Mouse (Mus musculus): Measurements from ENCODE around the gene Clic4. TPM values are rescaled to one million over a fixed set of nuclear protein-coding genes. Genes with fewer than 3 reads are reported as not detected.

The Clic4 gene
- 110 and 120 TPM in 2 replicates for polyA plus RNA-seq (2015; fragmentation: Nextera tagmentation; extraction: Ambion mirVana)

- H3K27ac ChIP-seq (replicated peaks), result peak within 1 kb of the TSS; percentile 96
- H3K4me3 ChIP-seq (replicated peaks), result peak within 1 kb of the TSS; percentile 97
- peak within 1 kb of the TSS; percentile 93 for H3K4me2 ChIP-seq
- H3K9me3 ChIP-seq (replicated peaks), result no peaks in the 10 kb centered on the region
- no peaks in the 10 kb centered on the region for H3K27me3 ChIP-seq
- WGBS (ENCODE audit: insufficient replicate concordance), result under 1% methylated on average over 58 of the region's 64 CpGs
- H3K36me3 ChIP-seq (replicated peaks), result peaks cover 27% of the 10 kb centered on the region
- ATAC-seq (ENCODE audit: insufficient read depth), result peak; percentile 94
- H3K4me1 ChIP-seq (replicated peaks), result peaks cover 75% of the 10 kb centered on the region
- H3K9ac ChIP-seq, result peak within 1 kb of the TSS; percentile 95
These were observed at the start of gene Clic4 for GRCm38 (mm10) chr4:135272640-135273306. Clic4 (minus strand) TSS chr4:135272814.

- Histone ChIP-seq H3K4me2 (no peak overlapping the region), H3K4me1 (replicated peaks) (peaks cover 30% of the 10 kb centered on the region), H3K9me3 (replicated peaks) (no peaks in the 10 kb centered on the region), H3K27me3 (no peaks in the 10 kb centered on the region), H3K4me3 (replicated peaks) (no peak overlapping the region), H3K9ac (no peak overlapping the region), H3K27ac (replicated peaks) (no peak overlapping the region; the same call in 1 of the 2 replicates), H3K36me3 (replicated peaks) (peaks cover 85% of the 10 kb centered on the region)
- ATAC-seq (ENCODE audit: insufficient read depth), result 0 out of 2 replicates have a peak, but pooled peaks have one; percentile 17
- 24% methylated on average over 2 of the region's 2 CpGs for WGBS (ENCODE audit: insufficient replicate concordance)
These were observed 45.4 kb upstream of the Clic4 start for GRCm38 (mm10) chr4:135317966-135318365.

GRCm38 (mm10) chr4:135317539-135317938, 44.9 kb upstream of the Clic4 start:
- Histone ChIP-seq H3K4me3 (replicated peaks) (no peak overlapping the region), H3K4me1 (replicated peaks) (peaks cover 34% of the 10 kb centered on the region), H3K4me2 (no peak overlapping the region), H3K36me3 (replicated peaks) (peaks cover 81% of the 10 kb centered on the region), H3K27ac (replicated peaks) (no peak overlapping the region; the same call in 1 of the 2 replicates), H3K27me3 (no peaks in the 10 kb centered on the region), H3K9me3 (replicated peaks) (no peaks in the 10 kb centered on the region), H3K9ac (no peak overlapping the region)
- WGBS (ENCODE audit: insufficient replicate concordance), result 89% methylated on average over 4 of the region's 4 CpGs
- ATAC-seq (ENCODE audit: insufficient read depth), result no peak

GRCm38 (mm10) chr4:135315287-135315686, 42.7 kb upstream of the Clic4 start:
- H3K4me1 ChIP-seq (replicated peaks), result peaks cover 49% of the 10 kb centered on the region
- H3K9ac ChIP-seq, result no peak overlapping the region
- H3K27me3 ChIP-seq, result no peaks in the 10 kb centered on the region
- peaks cover 58% of the 10 kb centered on the region for H3K36me3 ChIP-seq (replicated peaks)
- H3K9me3 ChIP-seq (replicated peaks), result no peaks in the 10 kb centered on the region
- H3K4me3 ChIP-seq (replicated peaks), result no peak overlapping the region
- peak overlapping the region; percentile 90 for H3K27ac ChIP-seq (replicated peaks)
- WGBS (ENCODE audit: insufficient replicate concordance), result 81% methylated on average over 9 of the region's 9 CpGs
- ATAC-seq (ENCODE audit: insufficient read depth), result no peak
- H3K4me2 ChIP-seq, result no peak overlapping the region

- ATAC-seq (ENCODE audit: insufficient read depth), result peak; percentile 76
- Histone ChIP-seq H3K9ac (peak overlapping the region; percentile 36), H3K4me2 (peak overlapping the region; percentile 67), H3K27ac (replicated peaks) (peak overlapping the region; percentile 90), H3K4me1 (replicated peaks) (peaks cover 56% of the 10 kb centered on the region), H3K9me3 (replicated peaks) (no peaks in the 10 kb centered on the region), H3K27me3 (no peaks in the 10 kb centered on the region), H3K36me3 (replicated peaks) (peaks cover 49% of the 10 kb centered on the region), H3K4me3 (replicated peaks) (peak overlapping the region; percentile 29)
- WGBS (ENCODE audit: insufficient replicate concordance), result 16% methylated on average over 11 of the region's 11 CpGs
These were observed 41.8 kb upstream of the Clic4 start for GRCm38 (mm10) chr4:135314419-135314832.

- peak; percentile 13; the same call in 1 of the 2 replicates for ATAC-seq (ENCODE audit: insufficient read depth)
- WGBS (ENCODE audit: insufficient replicate concordance), result 16% methylated on average over 9 of the region's 9 CpGs
- Histone ChIP-seq H3K27me3 (no peaks in the 10 kb centered on the region), H3K9me3 (replicated peaks) (no peaks in the 10 kb centered on the region), H3K36me3 (replicated peaks) (peaks cover 43% of the 10 kb centered on the region), H3K27ac (replicated peaks) (peak overlapping the region; percentile 90), H3K9ac (peak overlapping the region; percentile 36), H3K4me2 (peak overlapping the region; percentile 67), H3K4me3 (replicated peaks) (peak overlapping the region; percentile 29), H3K4me1 (replicated peaks) (peaks cover 62% of the 10 kb centered on the region)
These were observed 41.2 kb upstream of the Clic4 start for GRCm38 (mm10) chr4:135313761-135314241.

- H3K36me3 ChIP-seq (replicated peaks), result peaks cover 37% of the 10 kb centered on the region
- peak overlapping the region; percentile 29 for H3K4me3 ChIP-seq (replicated peaks)
- H3K4me2 ChIP-seq, result peak overlapping the region; percentile 67
- peak overlapping the region; percentile 90 for H3K27ac ChIP-seq (replicated peaks)
- 7% methylated on average over 17 of the region's 17 CpGs for WGBS (ENCODE audit: insufficient replicate concordance)
- ATAC-seq (ENCODE audit: insufficient read depth), result peak; percentile 59
- peak overlapping the region; percentile 36; the same call in 1 of the 2 replicates for H3K9ac ChIP-seq
- no peaks in the 10 kb centered on the region for H3K9me3 ChIP-seq (replicated peaks)
- peaks cover 63% of the 10 kb centered on the region for H3K4me1 ChIP-seq (replicated peaks)
- H3K27me3 ChIP-seq, result no peaks in the 10 kb centered on the region
These were observed 40.6 kb upstream of the Clic4 start for GRCm38 (mm10) chr4:135313111-135313691.

- H3K27me3 ChIP-seq, result no peaks in the 10 kb centered on the region
- H3K4me2 ChIP-seq, result peak overlapping the region; percentile 67
- 33% methylated on average over 4 of the region's 4 CpGs for WGBS (ENCODE audit: insufficient replicate concordance)
- H3K27ac ChIP-seq (replicated peaks), result peak overlapping the region; percentile 90
- H3K9me3 ChIP-seq (replicated peaks), result no peaks in the 10 kb centered on the region
- H3K4me1 ChIP-seq (replicated peaks), result peaks cover 65% of the 10 kb centered on the region
- peak; percentile 59 for ATAC-seq (ENCODE audit: insufficient read depth)
- peak overlapping the region; percentile 29 for H3K4me3 ChIP-seq (replicated peaks)
- H3K9ac ChIP-seq, result peak overlapping the region; percentile 36
- H3K36me3 ChIP-seq (replicated peaks), result peaks cover 33% of the 10 kb centered on the region
These were observed 40.1 kb upstream of the Clic4 start for GRCm38 (mm10) chr4:135312706-135313105.

- Histone ChIP-seq H3K4me2 (no peak overlapping the region), H3K4me3 (replicated peaks) (no peak overlapping the region), H3K4me1 (replicated peaks) (peaks cover 74% of the 10 kb centered on the region), H3K27ac (replicated peaks) (no peak overlapping the region), H3K9me3 (replicated peaks) (no peaks in the 10 kb centered on the region), H3K36me3 (replicated peaks) (peaks cover 9% of the 10 kb centered on the region), H3K27me3 (no peaks in the 10 kb centered on the region), H3K9ac (no peak overlapping the region)
- 70% methylated on average over 8 of the region's 8 CpGs for WGBS (ENCODE audit: insufficient replicate concordance)
- ATAC-seq (ENCODE audit: insufficient read depth), result no peak
These were observed 37.8 kb upstream of the Clic4 start for GRCm38 (mm10) chr4:135310371-135310770.

GRCm38 (mm10) chr4:135309726-135310125, 37.1 kb upstream of the Clic4 start:
- Histone ChIP-seq H3K36me3 (replicated peaks) (peaks cover 3% of the 10 kb centered on the region), H3K27ac (replicated peaks) (no peak overlapping the region), H3K9me3 (replicated peaks) (no peaks in the 10 kb centered on the region), H3K9ac (no peak overlapping the region), H3K4me1 (replicated peaks) (peaks cover 68% of the 10 kb centered on the region), H3K27me3 (no peaks in the 10 kb centered on the region), H3K4me3 (replicated peaks) (no peak overlapping the region), H3K4me2 (no peak overlapping the region)
- WGBS (ENCODE audit: insufficient replicate concordance), result 74% methylated on average over 5 of the region's 5 CpGs
- no peak for ATAC-seq (ENCODE audit: insufficient read depth)

GRCm38 (mm10) chr4:135309112-135309659, 36.6 kb upstream of the Clic4 start:
- H3K4me1 ChIP-seq (replicated peaks), result peaks cover 63% of the 10 kb centered on the region
- WGBS (ENCODE audit: insufficient replicate concordance), result 64% methylated on average over 9 of the region's 9 CpGs
- no peak for ATAC-seq (ENCODE audit: insufficient read depth)

More at GRCm38 (mm10) chr4:135309112-135309659, 36.6 kb upstream of the Clic4 start:
- no peaks in the 10 kb centered on the region for H3K27me3 ChIP-seq
- H3K4me2 ChIP-seq, result no peak overlapping the region
- H3K9ac ChIP-seq, result no peak overlapping the region
- no peak overlapping the region for H3K4me3 ChIP-seq (replicated peaks)
- H3K9me3 ChIP-seq (replicated peaks), result no peaks in the 10 kb centered on the region
- H3K36me3 ChIP-seq (replicated peaks), result no peaks in the 10 kb centered on the region
- no peak overlapping the region for H3K27ac ChIP-seq (replicated peaks)

Measured in liver, embryonic 15.5 days (tissue).